Mouse (Mus musculus) forebrain, embryonic 10.5 days (tissue): ENCODE measurements around the gene Svep1. TPM values are rescaled to one million over a fixed set of nuclear protein-coding genes. Genes with fewer than 3 reads are reported as not detected.

Experiments used
- DNase-seq: peaks from one replicate; pipeline ENCODE4 v3.0.0-alpha.2; 2017; ENCODE audit warnings: low spot score; ENCODE audit errors: extremely low spot score
- H3K27ac ChIP-seq: fragments of 300-500 bp; sonication (generic); 2 replicates; pipeline ENCODE4 v1.5.1; 2016; ENCODE audit warnings: mild to moderate bottlenecking
- H3K27me3 ChIP-seq: fragments of 300-500 bp; sonication (generic); 2 replicates; pipeline ENCODE4 v1.6.1; 2016; ENCODE audit warnings: mild to moderate bottlenecking; ENCODE audit not compliant: poor library complexity, severe bottlenecking
- H3K36me3 ChIP-seq: fragments of 300-500 bp; sonication (generic); replicated peaks from 2 replicates; pipeline ENCODE4 v1.6.1; 2016; ENCODE audit warnings: mild to moderate bottlenecking, moderate library complexity
- H3K4me1 ChIP-seq: fragments of 300-500 bp; sonication (generic); 2 replicates; pipeline ENCODE4 v1.6.1; 2016
- H3K4me3 ChIP-seq: fragments of 300-500 bp; sonication (generic); 2 replicates; pipeline ENCODE4 v1.5.1; 2016; ENCODE audit warnings: mild to moderate bottlenecking, moderate library complexity
- H3K9me3 ChIP-seq: fragments of 300-500 bp; sonication (generic); 2 replicates; pipeline ENCODE4 v1.6.1; 2016; ENCODE audit warnings: mild to moderate bottlenecking, moderate library complexity
- WGBS: fragments of 180-500 bp; shearing (Covaris S2); methylation state at CpG from one replicate; pipeline ENCODE4 v1.1.7; 2016; 5-methylcytosine and 5-hydroxymethylcytosine counted together
- polyA plus RNA-seq: library from polyadenylated mRNA; unstranded; fragments of >200 nt; fragmentation: Nextera tagmentation; extraction: Ambion mirVana; gene quantifications from 2 replicates; pipeline ENCODE4 v1.2.1, GENCODE M21; 2016

Svep1 gene
- polyA plus RNA-seq, 1 experiment from 2014 or later: 2.2 TPM

DNA sequence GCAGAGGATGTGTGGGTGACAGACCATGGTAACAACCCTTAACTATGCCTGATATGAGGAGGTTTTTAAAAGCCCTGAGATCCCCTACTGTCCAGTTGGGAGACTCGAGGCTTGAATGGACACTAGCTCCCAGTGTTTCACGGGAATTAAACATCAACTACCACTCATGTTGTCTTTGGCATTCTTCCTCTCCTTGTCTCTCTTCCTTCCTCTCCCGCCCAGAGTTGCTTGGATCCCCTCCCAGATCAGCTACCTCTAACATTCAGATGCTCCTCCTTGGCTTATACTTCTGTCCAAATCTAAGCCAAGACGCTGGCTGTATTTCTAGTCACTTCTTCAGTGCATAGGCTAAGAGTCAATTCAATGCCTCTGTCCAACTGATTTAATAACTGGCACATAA is 9.9 kb downstream of the Svep1 start:
- no peak for DNase-seq
- no peak overlapping the region for H3K4me3 ChIP-seq
- H3K9me3 ChIP-seq: no peaks in the 10 kb centered on the region
- no peaks in the 10 kb centered on the region for H3K27me3 ChIP-seq
- 0 out of 2 replicates have a peak, but pooled peaks cover 3% of the 10 kb centered on the region for H3K4me1 ChIP-seq
- H3K27ac ChIP-seq: no peak overlapping the region
- 84% methylated on average over 4 of the region's 4 CpGs for WGBS
- H3K36me3 ChIP-seq: no peaks in the 10 kb centered on the region

GRCm38 (mm10) chr4:58195936-58196335 is 10.7 kb downstream of the Svep1 start:
- DNase-seq: no peak
- no peaks in the 10 kb centered on the region for H3K36me3 ChIP-seq
- 94% methylated on average over 2 of the region's 2 CpGs for WGBS
- H3K27me3 ChIP-seq: no peaks in the 10 kb centered on the region
- no peak overlapping the region for H3K4me3 ChIP-seq
- no peak overlapping the region for H3K27ac ChIP-seq
- no peaks in the 10 kb centered on the region for H3K9me3 ChIP-seq
- H3K4me1 ChIP-seq: 0 out of 2 replicates have a peak, but pooled peaks cover 3% of the 10 kb centered on the region

DNA sequence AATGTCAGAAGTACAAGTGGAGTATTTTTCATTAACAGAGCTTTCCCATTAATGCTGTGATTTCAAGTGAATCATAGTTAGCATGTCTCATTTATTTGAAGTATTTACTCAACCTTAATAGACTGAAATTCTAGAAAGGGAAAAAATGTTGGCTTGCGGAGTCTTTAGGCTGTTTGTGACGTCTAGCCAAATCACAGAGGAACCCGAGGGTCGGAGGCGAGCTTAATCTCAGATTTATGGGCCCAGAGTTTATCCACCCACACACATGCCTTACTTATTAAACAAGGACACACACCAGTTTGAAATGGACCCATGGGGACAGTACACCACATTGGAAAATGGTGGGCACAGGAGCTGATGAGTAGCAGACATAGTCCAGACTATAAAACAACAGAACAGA is 17.4 kb downstream of the Svep1 start:
- 91% methylated on average over 5 of the region's 5 CpGs for WGBS
- H3K9me3 ChIP-seq: no peaks in the 10 kb centered on the region
- H3K4me3 ChIP-seq: no peak overlapping the region
- DNase-seq: no peak
- H3K4me1 ChIP-seq: no peaks in the 10 kb centered on the region
- H3K27me3 ChIP-seq: no peaks in the 10 kb centered on the region
- H3K27ac ChIP-seq: no peak overlapping the region
- no peaks in the 10 kb centered on the region for H3K36me3 ChIP-seq

GRCm38 (mm10) chr4:58185401-58185800 is 21.3 kb downstream of the Svep1 start:
- H3K4me3 ChIP-seq: no peak overlapping the region
- no peaks in the 10 kb centered on the region for H3K27me3 ChIP-seq
- H3K27ac ChIP-seq: no peak overlapping the region
- H3K9me3 ChIP-seq: no peaks in the 10 kb centered on the region
- H3K36me3 ChIP-seq: no peaks in the 10 kb centered on the region
- no peaks in the 10 kb centered on the region for H3K4me1 ChIP-seq
- no peak for DNase-seq
- 84% methylated on average over 3 of the region's 3 CpGs for WGBS

- DNase-seq: no peak
- Histone ChIP-seq H3K9me3 (no peaks in the 10 kb centered on the region), H3K27me3 (no peaks in the 10 kb centered on the region), H3K4me3 (no peak overlapping the region), H3K36me3 (no peaks in the 10 kb centered on the region), H3K4me1 (no peaks in the 10 kb centered on the region), H3K27ac (no peak overlapping the region)
- 89% methylated on average over 5 of the region's 5 CpGs for WGBS
Observed at GRCm38 (mm10) chr4:58184681-58185341, 21.8 kb downstream of the Svep1 start.

GRCm38 (mm10) chr4:58183897-58184296 is 22.8 kb downstream of the Svep1 start:
- WGBS: 93% methylated on average over 4 of the region's 4 CpGs

GRCm38 (mm10) chr4:58178489-58178888 is 28.2 kb downstream of the Svep1 start:
- 98% methylated on average over 6 of the region's 6 CpGs for WGBS
- Histone ChIP-seq H3K4me3 (no peak overlapping the region), H3K27ac (no peak overlapping the region), H3K9me3 (no peaks in the 10 kb centered on the region), H3K36me3 (no peaks in the 10 kb centered on the region), H3K27me3 (no peaks in the 10 kb centered on the region), H3K4me1 (no peaks in the 10 kb centered on the region)
- no peak for DNase-seq

More at GRCm38 (mm10) chr4:58183897-58184296, 22.8 kb downstream of the Svep1 start:
- Histone ChIP-seq H3K36me3 (no peaks in the 10 kb centered on the region), H3K27ac (no peak overlapping the region), H3K4me1 (no peaks in the 10 kb centered on the region), H3K27me3 (no peaks in the 10 kb centered on the region), H3K4me3 (no peak overlapping the region), H3K9me3 (no peaks in the 10 kb centered on the region)
- DNase-seq: no peak

GRCm38 (mm10) chr4:58177256-58177655 is 29.4 kb downstream of the Svep1 start:
- H3K4me1 ChIP-seq: no peaks in the 10 kb centered on the region
- H3K27me3 ChIP-seq: no peaks in the 10 kb centered on the region
- H3K27ac ChIP-seq: no peak overlapping the region
- no peak for DNase-seq
- H3K36me3 ChIP-seq: no peaks in the 10 kb centered on the region
- H3K4me3 ChIP-seq: no peak overlapping the region
- no peaks in the 10 kb centered on the region for H3K9me3 ChIP-seq
- WGBS: 91% methylated on average over 15 of the region's 15 CpGs

- DNase-seq: no peak
- no peak overlapping the region for H3K27ac ChIP-seq
- H3K36me3 ChIP-seq: no peaks in the 10 kb centered on the region
- H3K9me3 ChIP-seq: no peaks in the 10 kb centered on the region
- H3K4me1 ChIP-seq: no peaks in the 10 kb centered on the region
- WGBS: 87% methylated on average over 4 of the region's 4 CpGs
- no peak overlapping the region for H3K4me3 ChIP-seq
- no peaks in the 10 kb centered on the region for H3K27me3 ChIP-seq
Observed at GRCm38 (mm10) chr4:58174435-58174987, 32.1 kb downstream of the Svep1 start.

- no peaks in the 10 kb centered on the region for H3K4me1 ChIP-seq
- WGBS: 82% methylated on average over 6 of the region's 6 CpGs
- DNase-seq: no peak
- no peaks in the 10 kb centered on the region for H3K36me3 ChIP-seq
- no peak overlapping the region for H3K4me3 ChIP-seq
- H3K27me3 ChIP-seq: no peaks in the 10 kb centered on the region
- no peak overlapping the region for H3K27ac ChIP-seq
- H3K9me3 ChIP-seq: no peaks in the 10 kb centered on the region
Observed at GRCm38 (mm10) chr4:58173401-58173800, 33.3 kb downstream of the Svep1 start.

- no peaks in the 10 kb centered on the region for H3K27me3 ChIP-seq
- no peaks in the 10 kb centered on the region for H3K4me1 ChIP-seq
- H3K9me3 ChIP-seq: no peaks in the 10 kb centered on the region
- no peak overlapping the region for H3K4me3 ChIP-seq
- DNase-seq: no peak
- 85% methylated on average over 5 of the region's 5 CpGs for WGBS
- no peaks in the 10 kb centered on the region for H3K36me3 ChIP-seq
- H3K27ac ChIP-seq: no peak overlapping the region
Observed at GRCm38 (mm10) chr4:58170430-58170829, 36.2 kb downstream of the Svep1 start.

DNA sequence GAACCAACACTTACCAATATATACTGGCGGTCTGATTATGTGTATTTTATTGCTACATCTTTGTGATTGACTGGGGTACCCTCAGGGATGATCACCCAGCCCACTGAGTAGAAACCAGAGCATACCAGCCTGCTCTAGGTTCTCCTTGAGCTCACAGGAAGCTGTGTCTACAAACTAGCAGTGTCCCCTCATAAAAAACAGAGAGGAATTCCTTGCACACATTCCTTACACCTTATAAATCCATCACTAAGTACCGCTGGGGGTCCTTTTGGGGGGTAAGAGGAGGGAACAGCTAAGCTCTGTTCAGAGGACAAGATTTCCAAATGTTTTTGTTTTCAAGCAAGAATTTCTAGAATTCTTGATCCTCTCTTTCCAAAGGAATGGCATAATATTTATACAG is 36.7 kb downstream of the Svep1 start:
- DNase-seq: no peak
- H3K4me1 ChIP-seq: no peaks in the 10 kb centered on the region
- no peak overlapping the region for H3K27ac ChIP-seq
- H3K9me3 ChIP-seq: no peaks in the 10 kb centered on the region
- no peak overlapping the region for H3K4me3 ChIP-seq
- 84% methylated on average over 2 of the region's 2 CpGs for WGBS
- H3K36me3 ChIP-seq: no peaks in the 10 kb centered on the region
- no peaks in the 10 kb centered on the region for H3K27me3 ChIP-seq

- Histone ChIP-seq H3K4me3 (no peak overlapping the region), H3K27ac (no peak overlapping the region), H3K27me3 (no peaks in the 10 kb centered on the region), H3K36me3 (no peaks in the 10 kb centered on the region), H3K4me1 (no peaks in the 10 kb centered on the region), H3K9me3 (no peaks in the 10 kb centered on the region)
- no peak for DNase-seq
- 93% methylated on average over 5 of the region's 5 CpGs for WGBS
Observed at GRCm38 (mm10) chr4:58168366-58168765, 38.3 kb downstream of the Svep1 start.
